Mouse (Mus musculus) lung, embryonic 14.5 days (tissue): ENCODE measurements around the gene Plxnb2. TPM values are rescaled to one million over a fixed set of nuclear protein-coding genes. Genes with fewer than 3 reads are reported as not detected.
A peak's percentile ranks its signal among the peaks of the same experiment; 100 is the strongest.

Experiments used
- ATAC-seq: fragments of 200-750 bp; cut with Nextera tagmentation; 2 replicates; pipeline ENCODE4 v1.8.0; 2017; ENCODE audit warnings: mild to moderate bottlenecking, moderate TSS enrichment, moderate library complexity; ENCODE audit not compliant: insufficient read depth
- DNase-seq: peaks from one replicate; pipeline ENCODE4 v3.0.0-alpha.2; 2015
- H3K27ac ChIP-seq: fragments of 300-500 bp; sonication (generic); 2 replicates; pipeline ENCODE4 v1.5.1; 2014; ENCODE audit warnings: low read depth, mild to moderate bottlenecking, moderate library complexity
- H3K27me3 ChIP-seq: fragments of 300-500 bp; sonication (generic); 2 replicates; pipeline ENCODE4 v1.6.1; 2014; ENCODE audit warnings: low read length, control low read depth; ENCODE audit not compliant: insufficient read depth
- H3K36me3 ChIP-seq: fragments of 300-500 bp; sonication (generic); 2 replicates; pipeline ENCODE4 v1.6.1; 2014; ENCODE audit warnings: control low read depth; ENCODE audit not compliant: insufficient read depth
- H3K4me1 ChIP-seq: fragments of 300-500 bp; sonication (generic); 2 replicates; pipeline ENCODE4 v1.6.1; 2014; ENCODE audit warnings: antibody characterized with exemption, control low read depth; ENCODE audit not compliant: insufficient read depth
- H3K4me2 ChIP-seq: fragments of 300-500 bp; sonication (generic); 2 replicates; pipeline ENCODE4 v1.6.1; 2014; ENCODE audit warnings: mild to moderate bottlenecking
- H3K4me3 ChIP-seq: fragments of 300-500 bp; sonication (generic); 2 replicates; pipeline ENCODE4 v1.5.1; 2014; ENCODE audit warnings: low read depth, low read length
- H3K9ac ChIP-seq: fragments of 300-500 bp; sonication (generic); 2 replicates; pipeline ENCODE4 v1.6.1; 2014
- H3K9me3 ChIP-seq: fragments of 300-500 bp; sonication (generic); 2 replicates; pipeline ENCODE4 v1.6.1; 2016; ENCODE audit warnings: low read depth, low read length, control low read depth
- CTCF ChIP-seq: IDR thresholded peaks from 2 replicates; pipeline ENCODE4 v1.5.1; 2016; ENCODE audit warnings: antibody characterized with exemption, low read depth
- WGBS: fragments of 180-500 bp; shearing (Covaris S2); extraction: QIAGEN DNeasy Blood & Tissue Kit; methylation state at CpG from one replicate; pipeline ENCODE4 v1.1.7; 2014; 5-methylcytosine and 5-hydroxymethylcytosine counted together
- polyA plus RNA-seq: library from polyadenylated mRNA; unstranded; fragments of >200 nt; fragmentation: Nextera tagmentation; extraction: Ambion mirVana; gene quantifications from 2 replicates; pipeline ENCODE4 v1.2.1, GENCODE M21; 2014

The Plxnb2 gene
- polyA plus RNA-seq, 1 experiment from 2014 or later: 156 TPM

- WGBS: 36% methylated on average over 10 of the region's 10 CpGs
- H3K9ac ChIP-seq: peak overlapping the region; percentile 33
- H3K4me1 ChIP-seq: peaks cover 16% of the 10 kb centered on the region
- TF ChIP-seq CTCF: no peak
- no peak for ATAC-seq
- H3K9me3 ChIP-seq: no peaks in the 10 kb centered on the region
- no peak for DNase-seq
- H3K27me3 ChIP-seq: no peaks in the 10 kb centered on the region
- H3K27ac ChIP-seq: peak overlapping the region; percentile 51
- peak overlapping the region; percentile 45 for H3K4me2 ChIP-seq
- H3K36me3 ChIP-seq: peaks cover 54% of the 10 kb centered on the region
- peak overlapping the region; percentile 16; the same call in 1 of the 2 replicates for H3K4me3 ChIP-seq
These were observed 11.7 kb downstream of the Plxnb2 start for GRCm38 (mm10) chr15:89168922-89169321.

DNA sequence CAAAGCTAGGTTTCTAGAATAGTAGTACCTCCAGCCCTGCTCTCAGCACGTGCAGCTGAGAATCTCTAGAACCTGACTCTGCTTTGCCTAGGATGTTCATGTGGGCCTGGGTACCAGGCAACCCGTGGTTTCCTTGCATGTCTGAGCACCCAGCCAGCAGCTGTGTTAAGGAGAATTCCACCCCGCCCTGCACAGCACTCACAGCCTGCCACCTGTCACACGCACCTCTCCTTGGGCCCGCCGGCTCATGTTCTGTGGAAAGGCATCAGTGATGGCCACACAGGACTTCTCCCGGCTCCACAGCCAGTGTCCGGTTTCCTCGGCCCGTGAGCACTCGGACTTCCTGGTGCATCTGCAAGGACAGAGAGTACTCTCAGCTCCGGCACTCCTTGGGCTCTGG is 15.1 kb downstream of the Plxnb2 start:
- Histone ChIP-seq H3K9me3 (no peaks in the 10 kb centered on the region), H3K9ac (no peak overlapping the region), H3K4me3 (no peak overlapping the region), H3K27ac (no peak overlapping the region), H3K36me3 (peaks cover 89% of the 10 kb centered on the region), H3K27me3 (no peaks in the 10 kb centered on the region), H3K4me2 (no peak overlapping the region), H3K4me1 (peaks cover 13% of the 10 kb centered on the region)
- ATAC-seq (no peak), DNase-seq (no peak)
- TF ChIP-seq CTCF: no peak
- WGBS: 89% methylated on average over 12 of the region's 12 CpGs

- no peak for TF ChIP-seq CTCF
- peak overlapping the region; percentile 24; the same call in 1 of the 2 replicates for H3K27ac ChIP-seq
- peaks cover 100% of the 10 kb centered on the region for H3K36me3 ChIP-seq
- H3K27me3 ChIP-seq: no peaks in the 10 kb centered on the region
- H3K4me3 ChIP-seq: no peak overlapping the region
- ATAC-seq: peak; percentile 36; the same call in 1 of the 2 replicates
- peak; percentile 20 for DNase-seq
- WGBS: 66% methylated on average over 9 of the region's 9 CpGs
- H3K4me2 ChIP-seq: no peak overlapping the region
- no peak overlapping the region for H3K9ac ChIP-seq
- no peaks in the 10 kb centered on the region for H3K4me1 ChIP-seq
- H3K9me3 ChIP-seq: no peaks in the 10 kb centered on the region
These were observed 19.2 kb downstream of the Plxnb2 start for GRCm38 (mm10) chr15:89161397-89161796.

- H3K4me2 ChIP-seq: no peak overlapping the region
- TF ChIP-seq CTCF: no peak
- H3K4me1 ChIP-seq: no peaks in the 10 kb centered on the region
- no peak overlapping the region for H3K9ac ChIP-seq
- H3K27ac ChIP-seq: no peak overlapping the region
- no peak for DNase-seq
- no peak for ATAC-seq
- H3K9me3 ChIP-seq: no peaks in the 10 kb centered on the region
- H3K4me3 ChIP-seq: no peak overlapping the region
- H3K36me3 ChIP-seq: peaks cover 98% of the 10 kb centered on the region
- 92% methylated on average over 16 of the region's 16 CpGs for WGBS
- no peaks in the 10 kb centered on the region for H3K27me3 ChIP-seq
These were observed 22.1 kb downstream of the Plxnb2 start for GRCm38 (mm10) chr15:89158516-89158915.

- DNase-seq (peak; percentile 78), ATAC-seq (peak; percentile 25; the same call in 1 of the 2 replicates)
- Histone ChIP-seq H3K4me1 (no peaks in the 10 kb centered on the region), H3K4me3 (no peak overlapping the region), H3K27me3 (no peaks in the 10 kb centered on the region), H3K36me3 (peaks cover 95% of the 10 kb centered on the region), H3K9ac (no peak overlapping the region), H3K9me3 (no peaks in the 10 kb centered on the region), H3K27ac (no peak overlapping the region), H3K4me2 (no peak overlapping the region)
- WGBS: 59% methylated on average over 7 of the region's 7 CpGs
- peak; percentile 87 for TF ChIP-seq CTCF
These were observed 22.6 kb downstream of the Plxnb2 start for GRCm38 (mm10) chr15:89157954-89158353.

DNA sequence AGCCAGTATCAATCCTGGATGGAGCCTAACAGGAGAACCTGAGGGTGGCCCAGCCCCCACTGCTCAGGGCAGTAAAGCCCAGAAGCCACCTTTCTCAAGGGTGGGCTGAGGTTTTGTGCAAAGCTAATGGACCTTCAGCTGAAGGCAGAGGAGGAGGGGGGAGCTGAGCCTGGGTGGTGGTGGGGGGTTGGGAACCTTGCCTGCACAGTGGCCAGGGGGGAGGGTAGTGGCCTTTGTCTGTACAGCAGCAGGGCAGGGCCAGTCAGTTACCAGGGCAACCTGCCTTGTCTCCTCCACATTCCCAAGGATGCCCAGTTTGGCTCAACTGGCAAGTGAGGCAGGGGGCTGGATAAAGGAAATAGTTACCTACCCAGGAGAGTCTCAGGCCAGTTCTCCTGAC is 28.3 kb downstream of the Plxnb2 start:
- Histone ChIP-seq H3K4me1 (peaks cover 7% of the 10 kb centered on the region), H3K4me3 (no peak overlapping the region), H3K4me2 (no peak overlapping the region), H3K9ac (no peak overlapping the region), H3K9me3 (no peaks in the 10 kb centered on the region), H3K36me3 (peaks cover 38% of the 10 kb centered on the region), H3K27me3 (peaks cover 27% of the 10 kb centered on the region), H3K27ac (no peak overlapping the region)
- DNase-seq (no peak), ATAC-seq (no peak)
- no peak for TF ChIP-seq CTCF

DNA sequence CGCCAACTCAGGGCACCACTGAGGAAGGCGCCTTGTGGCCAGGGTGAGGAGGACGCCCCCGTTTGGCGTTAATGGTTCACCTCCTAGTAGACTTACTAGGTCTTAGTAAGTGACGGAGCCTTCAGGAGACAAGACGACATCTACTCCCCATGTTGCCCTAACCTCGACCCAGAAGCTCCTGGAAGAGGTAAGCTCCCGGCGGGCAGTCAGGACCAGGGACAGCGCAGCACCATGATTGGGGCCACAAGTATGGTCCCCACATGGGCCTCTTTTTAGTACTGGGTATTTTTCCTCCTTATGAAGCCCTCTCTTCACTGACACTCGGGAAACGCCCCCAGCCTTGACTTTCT is 30.6 kb downstream of the Plxnb2 start:
- H3K4me3 ChIP-seq: peak overlapping the region; percentile 55
- peaks cover 15% of the 10 kb centered on the region for H3K36me3 ChIP-seq
- peaks cover 50% of the 10 kb centered on the region for H3K27me3 ChIP-seq
- no peak for ATAC-seq
- WGBS: 1% methylated on average over 13 of the region's 13 CpGs
- peak overlapping the region; percentile 76 for H3K4me2 ChIP-seq
- peak; percentile 80 for DNase-seq
- no peaks in the 10 kb centered on the region for H3K9me3 ChIP-seq
- H3K27ac ChIP-seq: no peak overlapping the region
- H3K4me1 ChIP-seq: peaks cover 7% of the 10 kb centered on the region
- TF ChIP-seq CTCF: no peak
- peak overlapping the region; percentile 62; the same call in 1 of the 2 replicates for H3K9ac ChIP-seq
